Mouse (Mus musculus) urinary bladder, adult 2 months (tissue): Measurements from ENCODE around the gene Adck2. TPM values are rescaled to one million over a fixed set of nuclear protein-coding genes. Genes with fewer than 3 reads are reported as not detected.

Experiments
- polyA plus RNA-seq: library from polyadenylated mRNA; depleted of rRNA; stranded (reverse); fragments of >200 nt; gene quantifications from 2 replicates; pipeline ENCODE4 v1.2.3, GENCODE M21; 2012; rRNA removed

Adck2 gene
- polyA plus RNA-seq, 1 experiment, result 19.4 TPM

Other genes starting within 250 kb of the Adck2 start
- gene Slc37a3, start 196.2 kb upstream of the Adck2 start, polyA plus RNA-seq, result 28.9 and 30.4 TPM in 2 replicates
- 7.8 and 8.3 TPM in 2 replicates for gene Rab19, start 192.7 kb upstream of the Adck2 start, polyA plus RNA-seq
- 39.2 and 45.7 TPM in 2 replicates for gene Mkrn1, start 153.4 kb upstream of the Adck2 start, polyA plus RNA-seq
- gene Dennd2a, start 16.0 kb upstream of the Adck2 start, polyA plus RNA-seq, result 10.8 and 14.9 TPM in 2 replicates
- gene Gm42420, start 11.9 kb downstream of the Adck2 start, polyA plus RNA-seq, result 1.2 and 1.9 TPM in 2 replicates
- gene Ndufb2, start 18.7 kb downstream of the Adck2 start, polyA plus RNA-seq, result 141 and 189 TPM in 2 replicates
- 22.1 and 24.6 TPM in 2 replicates for gene Braf, start 151.6 kb downstream of the Adck2 start, polyA plus RNA-seq
- 145 and 195 TPM in 2 replicates for gene Mrps33, start 237.1 kb downstream of the Adck2 start, polyA plus RNA-seq